Comparison of ENCODE assay signal across 47 mouse cellular contexts in genomic region chr12:105208441-105208840, GRCm38 (mm10). TPM values are rescaled to one million over a fixed set of nuclear protein-coding genes. Genes with fewer than 3 reads are reported as not detected.
"Had no signal": no experiment of that assay in that cellular context is flagged by ENCODE, and none has a peak within 500 bp of the region (broad histone marks: within the 10 kb centered on the region; RNA-seq: fewer than 3 reads in every experiment).

No protein-coding gene starts in this region.

- H3K4me2 ChIP-seq: limb, embryonic 12.5 days; limb, embryonic 13.5 days; limb, embryonic 15.5 days; liver, embryonic 11.5 days; liver, embryonic 12.5 days; liver, embryonic 13.5 days; liver, embryonic 15.5 days; lung, embryonic 14.5 days; lung, embryonic 15.5 days; midbrain, embryonic 11.5 days; midbrain, embryonic 12.5 days; midbrain, embryonic 13.5 days; midbrain, embryonic 15.5 days; neural tube, embryonic 12.5 days had no signal

- H3K9ac ChIP-seq: limb, embryonic 12.5 days; limb, embryonic 13.5 days; limb, embryonic 15.5 days; liver, embryonic 12.5 days; liver, embryonic 13.5 days; liver, embryonic 14.5 days; liver, embryonic 15.5 days; liver, postnatal 0 days; lung, embryonic 14.5 days; lung, embryonic 15.5 days; midbrain, embryonic 12.5 days; midbrain, embryonic 13.5 days; midbrain, embryonic 15.5 days; neural tube, embryonic 12.5 days had no signal

- H3K9me3 ChIP-seq: limb, embryonic 10.5 days; limb, embryonic 12.5 days; limb, embryonic 13.5 days; limb, embryonic 15.5 days; liver, embryonic 12.5 days; liver, embryonic 13.5 days; liver, embryonic 15.5 days; lung, embryonic 15.5 days; midbrain, embryonic 10.5 days; midbrain, embryonic 12.5 days; midbrain, embryonic 13.5 days; midbrain, embryonic 15.5 days; neural tube, embryonic 12.5 days had no signal

- H3K36me3 ChIP-seq: limb, embryonic 10.5 days; limb, embryonic 12.5 days; limb, embryonic 13.5 days; limb, embryonic 15.5 days; liver, embryonic 12.5 days; liver, embryonic 13.5 days; liver, embryonic 15.5 days; lung, embryonic 15.5 days; midbrain, embryonic 10.5 days; midbrain, embryonic 12.5 days; midbrain, embryonic 13.5 days; midbrain, embryonic 15.5 days; neural tube, embryonic 12.5 days had no signal

- H3K27ac ChIP-seq: limb, embryonic 10.5 days; limb, embryonic 12.5 days; limb, embryonic 13.5 days; limb, embryonic 15.5 days; liver, embryonic 12.5 days; liver, embryonic 13.5 days; liver, embryonic 14.5 days; liver, embryonic 15.5 days; lung, embryonic 15.5 days; macrophage; midbrain, embryonic 10.5 days; midbrain, embryonic 12.5 days; midbrain, embryonic 13.5 days; midbrain, embryonic 15.5 days; neural tube, embryonic 12.5 days had no signal

- H3K4me1 ChIP-seq: limb, embryonic 10.5 days; limb, embryonic 15.5 days; liver, embryonic 12.5 days; liver, embryonic 13.5 days; liver, embryonic 15.5 days; lung, embryonic 15.5 days; megakaryocyte, embryonic 14.5 days; midbrain, embryonic 12.5 days; midbrain, embryonic 15.5 days; neural tube, embryonic 12.5 days had no signal

- H3K4me3 ChIP-seq: limb, embryonic 10.5 days; limb, embryonic 12.5 days; limb, embryonic 13.5 days; limb, embryonic 15.5 days; liver, embryonic 12.5 days; liver, embryonic 13.5 days; liver, embryonic 15.5 days; lung, embryonic 15.5 days; megakaryocyte, embryonic 14.5 days; midbrain, embryonic 10.5 days; midbrain, embryonic 12.5 days; midbrain, embryonic 13.5 days; midbrain, embryonic 15.5 days; myocyte; neural tube, embryonic 12.5 days had no signal

- DNase-seq: left cerebral cortex, postnatal 4 days; liver; liver, embryonic 13.5 days; liver, postnatal 0 days; lung, adult 18-20 months; lung, adult 2 months; lung, embryonic 14.5 days; lung, postnatal 10 days; lung, postnatal 14 days; lung, postnatal 36 days; lung, postnatal 4 days; midbrain, embryonic 14.5 days had no signal

- H3K27me3 ChIP-seq: limb, embryonic 12.5 days; limb, embryonic 15.5 days; liver, embryonic 12.5 days; liver, embryonic 13.5 days; liver, embryonic 15.5 days; lung, embryonic 15.5 days; megakaryocyte, embryonic 14.5 days; midbrain, embryonic 12.5 days; midbrain, embryonic 13.5 days; midbrain, embryonic 15.5 days; neural tube, embryonic 12.5 days had no signal

- ATAC-seq: liver, embryonic 12.5 days; liver, postnatal 0 days; lung, postnatal 0 days; midbrain, embryonic 13.5 days; midbrain, embryonic 15.5 days; midbrain, embryonic 16.5 days had no signal

RNA-seq across cellular contexts. Expression of gene Tcl1b4, which starts 6.7 kb away (rescaled TPM):
- total RNA-seq: left cerebral cortex, postnatal 10 days; left cerebral cortex, postnatal 14 days; left cerebral cortex, postnatal 25 days; left cerebral cortex, postnatal 36 days; left cerebral cortex, postnatal 4 days; liver, adult 2 months; megakaryocyte progenitor cell, adult 5-6 weeks; megakaryocyte, adult 5-6 weeks; megakaryocyte-erythroid progenitor cell, adult 5-6 weeks; midbrain, postnatal 0 days; monocyte, adult 5-6 weeks had no signal
- polyA plus RNA-seq: limb, embryonic 10.5 days; limb, embryonic 11.5 days; limb, embryonic 12.5 days; limb, embryonic 13.5 days; limb, embryonic 14.5 days; limb, embryonic 15.5 days; liver, adult 2 months; liver, embryonic 11.5 days; liver, embryonic 12.5 days; liver, embryonic 13.5 days; liver, embryonic 14.5 days; liver, embryonic 15.5 days; liver, embryonic 16.5 days; liver, postnatal 0 days; lung, adult 2 months; lung, embryonic 14.5 days; lung, embryonic 15.5 days; lung, embryonic 16.5 days; lung, postnatal 0 days; macrophage; midbrain, embryonic 10.5 days; midbrain, embryonic 11.5 days; midbrain, embryonic 12.5 days; midbrain, embryonic 13.5 days; midbrain, embryonic 14.5 days; midbrain, embryonic 15.5 days; midbrain, embryonic 16.5 days; midbrain, postnatal 0 days; myocyte; neural tube, embryonic 11.5 days; neural tube, embryonic 12.5 days had no signal

RNA-seq across cellular contexts. Expression of gene Tcl1, which starts 14.2 kb away (rescaled TPM):
- total RNA-seq: left cerebral cortex, postnatal 10 days; left cerebral cortex, postnatal 14 days; left cerebral cortex, postnatal 25 days; left cerebral cortex, postnatal 36 days; left cerebral cortex, postnatal 4 days; liver, adult 2 months; megakaryocyte progenitor cell, adult 5-6 weeks; megakaryocyte, adult 5-6 weeks; megakaryocyte-erythroid progenitor cell, adult 5-6 weeks; midbrain, postnatal 0 days; monocyte, adult 5-6 weeks had no signal
- polyA plus RNA-seq: limb, embryonic 10.5 days; limb, embryonic 11.5 days; limb, embryonic 12.5 days; limb, embryonic 14.5 days; limb, embryonic 15.5 days; liver, adult 2 months; liver, embryonic 11.5 days; liver, embryonic 12.5 days; liver, embryonic 13.5 days; liver, embryonic 14.5 days; liver, embryonic 15.5 days; liver, embryonic 16.5 days; liver, postnatal 0 days; lung, adult 2 months; lung, embryonic 14.5 days; lung, embryonic 15.5 days; lung, embryonic 16.5 days; lung, postnatal 0 days; macrophage; midbrain, embryonic 10.5 days; midbrain, embryonic 11.5 days; midbrain, embryonic 12.5 days; midbrain, embryonic 13.5 days; midbrain, embryonic 14.5 days; midbrain, embryonic 15.5 days; midbrain, embryonic 16.5 days; midbrain, postnatal 0 days; myocyte; neural tube, embryonic 11.5 days; neural tube, embryonic 12.5 days had no signal

RNA-seq across cellular contexts. Expression of gene Tcl1b3, which starts 17.6 kb away (rescaled TPM):
- total RNA-seq: left cerebral cortex, postnatal 10 days; left cerebral cortex, postnatal 14 days; left cerebral cortex, postnatal 25 days; left cerebral cortex, postnatal 36 days; left cerebral cortex, postnatal 4 days; liver, adult 2 months; megakaryocyte progenitor cell, adult 5-6 weeks; megakaryocyte, adult 5-6 weeks; megakaryocyte-erythroid progenitor cell, adult 5-6 weeks; midbrain, postnatal 0 days; monocyte, adult 5-6 weeks had no signal
- polyA plus RNA-seq: limb, embryonic 10.5 days; limb, embryonic 11.5 days; limb, embryonic 12.5 days; limb, embryonic 13.5 days; limb, embryonic 14.5 days; limb, embryonic 15.5 days; liver, adult 2 months; liver, embryonic 11.5 days; liver, embryonic 12.5 days; liver, embryonic 13.5 days; liver, embryonic 14.5 days; liver, embryonic 15.5 days; liver, embryonic 16.5 days; liver, postnatal 0 days; lung, adult 2 months; lung, embryonic 14.5 days; lung, embryonic 15.5 days; lung, embryonic 16.5 days; lung, postnatal 0 days; macrophage; midbrain, embryonic 10.5 days; midbrain, embryonic 11.5 days; midbrain, embryonic 12.5 days; midbrain, embryonic 13.5 days; midbrain, embryonic 14.5 days; midbrain, embryonic 15.5 days; midbrain, embryonic 16.5 days; midbrain, postnatal 0 days; myocyte; neural tube, embryonic 11.5 days; neural tube, embryonic 12.5 days had no signal

RNA-seq across cellular contexts. Expression of gene Tcl1b5, which starts 32.3 kb away (rescaled TPM):
- total RNA-seq: left cerebral cortex, postnatal 10 days; left cerebral cortex, postnatal 14 days; left cerebral cortex, postnatal 25 days; left cerebral cortex, postnatal 36 days; left cerebral cortex, postnatal 4 days; liver, adult 2 months; megakaryocyte progenitor cell, adult 5-6 weeks; megakaryocyte, adult 5-6 weeks; megakaryocyte-erythroid progenitor cell, adult 5-6 weeks; midbrain, postnatal 0 days; monocyte, adult 5-6 weeks had no signal
- polyA plus RNA-seq: limb, embryonic 10.5 days; limb, embryonic 11.5 days; limb, embryonic 12.5 days; limb, embryonic 13.5 days; limb, embryonic 14.5 days; limb, embryonic 15.5 days; liver, adult 2 months; liver, embryonic 11.5 days; liver, embryonic 12.5 days; liver, embryonic 13.5 days; liver, embryonic 14.5 days; liver, embryonic 15.5 days; liver, embryonic 16.5 days; liver, postnatal 0 days; lung, adult 2 months; lung, embryonic 14.5 days; lung, embryonic 15.5 days; lung, embryonic 16.5 days; lung, postnatal 0 days; macrophage; midbrain, embryonic 10.5 days; midbrain, embryonic 11.5 days; midbrain, embryonic 12.5 days; midbrain, embryonic 13.5 days; midbrain, embryonic 14.5 days; midbrain, embryonic 15.5 days; midbrain, embryonic 16.5 days; midbrain, postnatal 0 days; neural tube, embryonic 11.5 days; neural tube, embryonic 12.5 days had no signal

RNA-seq across cellular contexts. Expression of gene Tcl1b1, which starts 49.0 kb away (rescaled TPM):
- total RNA-seq: left cerebral cortex, postnatal 10 days; left cerebral cortex, postnatal 14 days; left cerebral cortex, postnatal 25 days; left cerebral cortex, postnatal 36 days; left cerebral cortex, postnatal 4 days; liver, adult 2 months; megakaryocyte progenitor cell, adult 5-6 weeks; megakaryocyte, adult 5-6 weeks; megakaryocyte-erythroid progenitor cell, adult 5-6 weeks; midbrain, postnatal 0 days; monocyte, adult 5-6 weeks had no signal
- polyA plus RNA-seq: limb, embryonic 10.5 days; limb, embryonic 11.5 days; limb, embryonic 12.5 days; limb, embryonic 13.5 days; limb, embryonic 14.5 days; limb, embryonic 15.5 days; liver, adult 2 months; liver, embryonic 11.5 days; liver, embryonic 12.5 days; liver, embryonic 13.5 days; liver, embryonic 14.5 days; liver, embryonic 15.5 days; liver, embryonic 16.5 days; liver, postnatal 0 days; lung, adult 2 months; lung, embryonic 14.5 days; lung, embryonic 15.5 days; lung, embryonic 16.5 days; lung, postnatal 0 days; macrophage; midbrain, embryonic 10.5 days; midbrain, embryonic 11.5 days; midbrain, embryonic 12.5 days; midbrain, embryonic 13.5 days; midbrain, embryonic 14.5 days; midbrain, embryonic 15.5 days; midbrain, embryonic 16.5 days; midbrain, postnatal 0 days; myocyte; neural tube, embryonic 11.5 days; neural tube, embryonic 12.5 days had no signal
